Mouse (Mus musculus): ENCODE data around the gene Saa3.
"Not testable (repeated sequence)": the region's sequence is repeated elsewhere in the genome, so short reads cannot be mapped to it uniquely, and the experiment has no call there.

The Saa3 gene

GRCm38 (mm10) chr7:46714518-46714917, 982 bp downstream of the Saa3 start:
- intact Hi-C loops (cut with DNase I) = loop anchor here (5.0 kb wide), 1 partner anchor 133 kb away; no protein-coding TSS in a partner anchor

- intact Hi-C loops (cut with DNase I) = loop anchor here (5.0 kb wide), 1 partner anchor 135 kb away; no protein-coding TSS in a partner anchor
Measured at GRCm38 (mm10) chr7:46712250-46712649, 3.2 kb downstream of the Saa3 start.

GRCm38 (mm10) chr7:46710390-46710844, 5.1 kb downstream of the Saa3 start, which contains the start of gene Saal1:
Saal1 (minus strand) TSS chr7:46710680.
- intact Hi-C loops (cut with DNase I) = loop anchor here (5.0 kb wide), 1 partner anchor 137 kb away; no protein-coding TSS in a partner anchor

GRCm38 (mm10) chr7:46700521-46701025, 14.9 kb downstream of the Saa3 start:
- intact Hi-C loops (cut with DNase I) = no loop called here

- intact Hi-C loops (cut with DNase I) = no loop called here
Measured at GRCm38 (mm10) chr7:46696754-46697153, 18.7 kb downstream of the Saa3 start.

GRCm38 (mm10) chr7:46686827-46687226, 28.7 kb downstream of the Saa3 start:
- intact Hi-C loops (cut with DNase I) = no loop called here

GRCm38 (mm10) chr7:46680732-46681131, 34.8 kb downstream of the Saa3 start:
- intact Hi-C loops (cut with DNase I) = no loop called here

- intact Hi-C loops (cut with DNase I) = not testable (repeated sequence)
Measured at GRCm38 (mm10) chr7:46679044-46679443, 36.5 kb downstream of the Saa3 start.

GRCm38 (mm10) chr7:46678417-46678816, 37.1 kb downstream of the Saa3 start:
- intact Hi-C loops (cut with DNase I) = no loop called here

GRCm38 (mm10) chr7:46676808-46677360, 38.6 kb downstream of the Saa3 start:
- intact Hi-C loops (cut with DNase I) = no loop called here

- intact Hi-C loops (cut with DNase I) = no loop called here
Measured at GRCm38 (mm10) chr7:46675886-46676285, 39.6 kb downstream of the Saa3 start.

- intact Hi-C loops (cut with DNase I) = no loop called here
Measured at GRCm38 (mm10) chr7:46675061-46675460, 40.4 kb downstream of the Saa3 start.

- intact Hi-C loops (cut with DNase I) = no loop called here
Measured at GRCm38 (mm10) chr7:46672160-46672672, 43.3 kb downstream of the Saa3 start, which contains the start of gene Tph1. Tph1 (minus strand) TSS chr7:46672537.

- intact Hi-C loops (cut with DNase I) = no loop called here
Measured at GRCm38 (mm10) chr7:46667256-46667655, 48.2 kb downstream of the Saa3 start.

- intact Hi-C loops (cut with DNase I) = no loop called here
Measured at GRCm38 (mm10) chr7:46665236-46665635, 50.3 kb downstream of the Saa3 start.

Measured in adrenal gland (tissue).